Mouse (Mus musculus) lung, embryonic 14.5 days (tissue): ENCODE results near the gene 9330182L06Rik. TPM values are rescaled to one million over a fixed set of nuclear protein-coding genes. Genes with fewer than 3 reads are reported as not detected.

Experiments used
- ATAC-seq: fragments of 200-750 bp; cut with Nextera tagmentation; 2 replicates; pipeline ENCODE4 v1.8.0; 2017; ENCODE audit warnings: mild to moderate bottlenecking, moderate TSS enrichment, moderate library complexity; ENCODE audit not compliant: insufficient read depth
- DNase-seq: peaks from one replicate; pipeline ENCODE4 v3.0.0-alpha.2; 2015
- H3K27ac ChIP-seq: fragments of 300-500 bp; sonication (generic); 2 replicates; pipeline ENCODE4 v1.5.1; 2014; ENCODE audit warnings: low read depth, mild to moderate bottlenecking, moderate library complexity
- H3K27me3 ChIP-seq: fragments of 300-500 bp; sonication (generic); 2 replicates; pipeline ENCODE4 v1.6.1; 2014; ENCODE audit warnings: low read length, control low read depth; ENCODE audit not compliant: insufficient read depth
- H3K36me3 ChIP-seq: fragments of 300-500 bp; sonication (generic); 2 replicates; pipeline ENCODE4 v1.6.1; 2014; ENCODE audit warnings: control low read depth; ENCODE audit not compliant: insufficient read depth
- H3K4me1 ChIP-seq: fragments of 300-500 bp; sonication (generic); 2 replicates; pipeline ENCODE4 v1.6.1; 2014; ENCODE audit warnings: antibody characterized with exemption, control low read depth; ENCODE audit not compliant: insufficient read depth
- H3K4me2 ChIP-seq: fragments of 300-500 bp; sonication (generic); 2 replicates; pipeline ENCODE4 v1.6.1; 2014; ENCODE audit warnings: mild to moderate bottlenecking
- H3K4me3 ChIP-seq: fragments of 300-500 bp; sonication (generic); 2 replicates; pipeline ENCODE4 v1.5.1; 2014; ENCODE audit warnings: low read depth, low read length
- H3K9ac ChIP-seq: fragments of 300-500 bp; sonication (generic); 2 replicates; pipeline ENCODE4 v1.6.1; 2014
- H3K9me3 ChIP-seq: fragments of 300-500 bp; sonication (generic); 2 replicates; pipeline ENCODE4 v1.6.1; 2016; ENCODE audit warnings: low read depth, low read length, control low read depth
- CTCF ChIP-seq: IDR thresholded peaks from 2 replicates; pipeline ENCODE4 v1.5.1; 2016; ENCODE audit warnings: antibody characterized with exemption, low read depth
- WGBS: fragments of 180-500 bp; shearing (Covaris S2); extraction: QIAGEN DNeasy Blood & Tissue Kit; methylation state at CpG from one replicate; pipeline ENCODE4 v1.1.7; 2014; 5-methylcytosine and 5-hydroxymethylcytosine counted together
- polyA plus RNA-seq: library from polyadenylated mRNA; unstranded; fragments of >200 nt; fragmentation: Nextera tagmentation; extraction: Ambion mirVana; gene quantifications from 2 replicates; pipeline ENCODE4 v1.2.1, GENCODE M21; 2014

9330182L06Rik gene
- polyA plus RNA-seq, 1 experiment from 2014 or later = 2.0 TPM

DNA sequence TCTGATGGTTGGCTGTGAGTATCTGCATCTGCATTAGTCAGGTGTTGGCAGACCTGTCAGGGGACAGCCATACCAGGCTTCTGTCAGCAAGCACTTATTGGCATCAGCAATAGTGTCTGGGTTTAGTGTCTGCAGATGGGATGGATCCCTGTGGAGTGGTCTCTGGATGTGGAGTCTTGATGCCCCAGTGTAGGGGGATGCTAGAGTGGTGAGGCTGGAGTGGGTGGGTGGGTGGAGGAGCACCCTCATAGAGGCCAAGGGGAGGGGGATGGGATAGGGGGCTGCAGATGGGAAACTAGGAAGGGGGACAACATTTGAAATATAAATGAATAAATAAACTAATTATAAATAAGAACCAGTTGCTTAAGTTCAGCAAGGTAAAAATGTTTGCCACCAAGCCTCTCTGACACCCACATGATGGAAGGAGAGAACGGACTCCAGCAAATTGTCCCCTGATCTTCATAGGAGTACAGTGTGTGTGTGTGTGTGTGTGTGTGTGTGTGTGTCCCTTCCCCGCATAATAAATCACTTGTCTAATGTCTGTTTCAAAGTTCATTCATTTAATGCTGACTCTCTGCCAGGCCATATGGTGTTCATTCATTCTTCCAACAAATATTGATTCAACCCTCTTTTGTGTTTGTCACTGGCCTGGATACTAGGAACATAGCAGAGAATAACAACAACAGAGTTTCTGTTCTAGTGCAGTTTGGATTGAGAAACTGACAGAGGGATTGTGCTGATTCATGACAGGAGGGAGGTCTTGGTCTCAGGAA, 30.0 kb downstream of the 9330182L06Rik start:
- DNase-seq (no peak), ATAC-seq (no peak)
- WGBS = 91% methylated on average over 2 of the region's 2 CpGs
- TF ChIP-seq CTCF = no peak
- Histone ChIP-seq H3K27me3 (no peaks in the 10 kb centered on the region), H3K27ac (no peak overlapping the region), H3K9ac (no peak overlapping the region), H3K4me1 (no peaks in the 10 kb centered on the region), H3K4me2 (no peak overlapping the region), H3K36me3 (no peaks in the 10 kb centered on the region), H3K9me3 (no peaks in the 10 kb centered on the region), H3K4me3 (no peak overlapping the region)

- Histone ChIP-seq H3K27ac (no peak overlapping the region), H3K9me3 (no peaks in the 10 kb centered on the region), H3K4me2 (no peak overlapping the region), H3K36me3 (no peaks in the 10 kb centered on the region), H3K4me3 (no peak overlapping the region), H3K9ac (no peak overlapping the region), H3K4me1 (no peaks in the 10 kb centered on the region), H3K27me3 (no peaks in the 10 kb centered on the region)
- ATAC-seq (no peak), DNase-seq (no peak)
- TF ChIP-seq CTCF = no peak
These were observed 30.6 kb downstream of the 9330182L06Rik start for GRCm38 (mm10) chr5:9296550-9296928.

DNA sequence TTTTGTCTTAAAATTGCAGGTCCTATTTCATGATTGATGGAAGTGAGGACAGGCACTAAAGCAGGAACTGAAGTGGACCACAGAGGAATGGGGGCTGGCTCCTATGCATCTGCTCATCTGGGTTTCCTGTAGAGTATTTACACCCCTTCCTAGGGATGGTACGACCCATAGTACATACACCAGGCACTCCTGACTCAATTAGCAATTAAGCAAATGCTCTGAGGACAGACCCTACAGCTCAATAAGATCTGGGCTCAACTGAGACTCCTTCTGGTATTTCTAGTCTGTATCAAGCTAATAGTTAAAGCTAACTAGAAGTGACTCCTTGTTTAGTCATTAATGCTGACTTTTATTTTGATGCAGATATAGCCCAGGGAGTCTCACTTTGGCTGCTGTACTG, 60.9 kb downstream of the 9330182L06Rik start:
- H3K4me2 ChIP-seq = no peak overlapping the region
- ATAC-seq (no peak), DNase-seq (no peak)
- no peaks in the 10 kb centered on the region for H3K27me3 ChIP-seq
- H3K9ac ChIP-seq = no peak overlapping the region
- TF ChIP-seq CTCF = no peak
- no peaks in the 10 kb centered on the region for H3K4me1 ChIP-seq
- WGBS = 55% methylated on average over 1 of the region's 1 CpGs
- H3K36me3 ChIP-seq = no peaks in the 10 kb centered on the region
- H3K4me3 ChIP-seq = no peak overlapping the region
- H3K27ac ChIP-seq = no peak overlapping the region
- no peaks in the 10 kb centered on the region for H3K9me3 ChIP-seq

GRCm38 (mm10) chr5:9327528-9327927, 61.6 kb downstream of the 9330182L06Rik start:
- Histone ChIP-seq H3K27me3 (no peaks in the 10 kb centered on the region), H3K9me3 (no peaks in the 10 kb centered on the region), H3K9ac (no peak overlapping the region), H3K36me3 (no peaks in the 10 kb centered on the region), H3K4me1 (no peaks in the 10 kb centered on the region), H3K4me2 (no peak overlapping the region), H3K4me3 (no peak overlapping the region), H3K27ac (no peak overlapping the region)
- DNase-seq (no peak), ATAC-seq (no peak)
- 91% methylated on average over 1 of the region's 1 CpGs for WGBS
- no peak for TF ChIP-seq CTCF

DNA sequence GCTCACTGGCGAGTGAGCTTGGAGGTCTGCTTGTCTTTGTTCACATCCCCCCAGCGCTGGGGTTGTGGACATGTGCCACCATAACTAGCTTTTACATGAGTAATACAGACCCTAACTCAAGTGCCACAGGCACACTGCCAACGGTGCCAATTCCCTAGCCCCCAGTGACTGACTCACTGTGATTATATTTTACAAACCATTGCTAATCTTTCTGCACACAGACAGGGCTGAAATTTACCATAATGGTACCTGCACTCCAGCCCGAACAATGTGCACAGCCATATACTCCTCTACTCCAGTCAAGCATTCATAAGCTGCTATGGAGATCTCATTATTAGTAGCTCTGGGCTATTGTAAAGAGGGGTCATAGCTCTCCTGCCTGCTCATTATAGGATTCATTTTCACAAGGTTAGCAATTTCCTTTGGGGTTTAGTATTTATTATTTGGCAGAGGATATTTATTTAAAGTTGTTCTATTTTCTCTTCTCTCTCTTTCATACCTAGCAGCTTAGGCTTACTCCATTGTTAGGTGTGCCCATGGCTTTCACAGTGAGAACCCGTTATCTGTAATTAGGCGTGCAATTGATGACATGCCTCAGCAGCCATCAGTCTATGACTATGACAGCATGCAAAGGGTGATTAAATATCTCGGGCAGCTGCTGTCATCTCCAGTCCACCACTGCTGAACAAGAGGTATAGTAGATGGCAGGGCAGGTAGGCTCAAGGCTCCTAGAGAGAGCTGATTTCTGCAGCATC, 73.0 kb downstream of the 9330182L06Rik start:
- Histone ChIP-seq H3K27ac (no peak overlapping the region), H3K36me3 (no peaks in the 10 kb centered on the region), H3K4me2 (no peak overlapping the region), H3K9me3 (no peaks in the 10 kb centered on the region), H3K4me1 (no peaks in the 10 kb centered on the region), H3K9ac (no peak overlapping the region), H3K4me3 (no peak overlapping the region), H3K27me3 (no peaks in the 10 kb centered on the region)
- DNase-seq (no peak), ATAC-seq (no peak)
- no peak for TF ChIP-seq CTCF
- 76% methylated on average over 7 of the region's 7 CpGs for WGBS

GRCm38 (mm10) chr5:9339511-9340173, 73.7 kb downstream of the 9330182L06Rik start:
- 81% methylated on average over 8 of the region's 8 CpGs for WGBS

GRCm38 (mm10) chr5:9344581-9344980, 78.7 kb downstream of the 9330182L06Rik start:
- Histone ChIP-seq H3K9ac (no peak overlapping the region), H3K4me2 (no peak overlapping the region), H3K27me3 (no peaks in the 10 kb centered on the region), H3K27ac (no peak overlapping the region), H3K9me3 (no peaks in the 10 kb centered on the region), H3K4me3 (no peak overlapping the region), H3K36me3 (no peaks in the 10 kb centered on the region), H3K4me1 (no peaks in the 10 kb centered on the region)
- WGBS = 39% methylated on average over 5 of the region's 5 CpGs
- TF ChIP-seq CTCF = no peak
- ATAC-seq = no peak
- DNase-seq = no peak

More at GRCm38 (mm10) chr5:9339511-9340173, 73.7 kb downstream of the 9330182L06Rik start:
- Histone ChIP-seq H3K4me2 (no peak overlapping the region), H3K4me1 (no peaks in the 10 kb centered on the region), H3K27me3 (no peaks in the 10 kb centered on the region), H3K9ac (no peak overlapping the region), H3K9me3 (no peaks in the 10 kb centered on the region), H3K27ac (no peak overlapping the region), H3K36me3 (no peaks in the 10 kb centered on the region), H3K4me3 (no peak overlapping the region)
- no peak for ATAC-seq
- DNase-seq = no peak
- TF ChIP-seq CTCF = no peak
